ENCODE assay signal across 25 mouse cellular contexts in genomic region chr11:100515061-100515460, GRCm38 (mm10). TPM values are rescaled to one million over a fixed set of nuclear protein-coding genes. Genes with fewer than 3 reads are reported as not detected.
DNase-seq lines count a peak whose midpoint lies in the region; ATAC-seq and TF ChIP-seq lines count a peak whose summit lies in the region.
"Had no signal": no experiment of that assay in that cellular context is flagged by ENCODE, and none has a peak within 500 bp of the region (broad histone marks: within the 10 kb centered on the region; RNA-seq: fewer than 3 reads in every experiment).

No protein-coding gene starts in this region.

- no peak for ATAC-seq in kidney, embryonic 14.5 days (ENCODE audit: low FRiP score, low TSS enrichment)
- no peak for ATAC-seq in forebrain, embryonic 11.5 days (replicated peaks; ENCODE audit: low FRiP score)
- no peak for ATAC-seq in lung, postnatal 0 days
- ATAC-seq: forebrain, embryonic 16.5 days; inflammation-experienced regulatory T-cells, adult 6 months had no signal

- DNase-seq in adrenal gland, adult (ENCODE audit: inconsistent age in 2 of 2, low spot score in 1 of 2): peak; percentile 87 to 94
- DNase-seq in adrenal gland, postnatal 4 days (ENCODE audit: low spot score in 2 of 2): no peak
- peak; percentile 81 for DNase-seq in kidney, adult 9 months
- peak; percentile 91 for DNase-seq in adrenal gland, adult 8-10 months
- peak; percentile 41 for DNase-seq in kidney, postnatal 14 days
- DNase-seq in forebrain, embryonic 11.5 days (ENCODE audit: low spot score): no peak
- DNase-seq in lung, postnatal 0 days (ENCODE audit: low spot score): no peak
- DNase-seq: cerebellum, adult 18-20 months; heart, postnatal 14 days; left cerebral cortex, postnatal 4 days; lung, adult 2 months; lung, postnatal 14 days; midbrain, embryonic 14.5 days had no signal

- no peaks in the 10 kb centered on the region for H3K27me3 ChIP-seq in kidney, embryonic 14.5 days (ENCODE audit: control insufficient read depth, insufficient read depth, low read length)
- no peaks in the 10 kb centered on the region for H3K27me3 ChIP-seq in forebrain, embryonic 11.5 days (ENCODE audit: control insufficient read depth, insufficient read depth, low read length)
- H3K27me3 ChIP-seq in lung, postnatal 0 days (replicated peaks; ENCODE audit: insufficient read depth, low read length): no peaks in the 10 kb centered on the region
- H3K27me3 ChIP-seq: CH12.LX; embryonic facial prominence, embryonic 13.5 days; hindbrain, embryonic 15.5 days had no signal

- TF ChIP-seq CTCF in lung, postnatal 0 days (IDR thresholded peaks at IDR 0.05): no peak

- peaks cover 6% of the 10 kb centered on the region; the same call in 1 of the 2 replicates for H3K4me1 ChIP-seq in kidney, embryonic 14.5 days (ENCODE audit: control insufficient read depth, insufficient read depth, low read length)
- H3K4me1 ChIP-seq in forebrain, embryonic 11.5 days (replicated peaks; ENCODE audit: control insufficient read depth, insufficient read depth, low read length): no peaks in the 10 kb centered on the region
- H3K4me1 ChIP-seq in lung, postnatal 0 days (ENCODE audit: insufficient read depth, low read depth, low read length): no peaks in the 10 kb centered on the region
- H3K4me1 ChIP-seq: embryonic facial prominence, embryonic 13.5 days; forebrain, embryonic 10.5 days had no signal

- no peak for TF ChIP-seq EP300 in lung, postnatal 0 days (IDR thresholded peaks at IDR 0.05)

- no peak overlapping the region for H3K4me3 ChIP-seq in kidney, embryonic 14.5 days (ENCODE audit: low read length)
- no peak overlapping the region for H3K4me3 ChIP-seq in forebrain, embryonic 11.5 days (ENCODE audit: low read depth, low read length)
- no peak overlapping the region for H3K4me3 ChIP-seq in lung, postnatal 0 days (ENCODE audit: low read depth, low read length)
- H3K4me3 ChIP-seq: embryonic facial prominence, embryonic 13.5 days; forebrain, embryonic 10.5 days; hindbrain, embryonic 10.5 days; hindbrain, embryonic 15.5 days had no signal

- H3K9ac ChIP-seq in kidney, embryonic 14.5 days (ENCODE audit: low read depth, low read length): no peak overlapping the region
- H3K9ac ChIP-seq in forebrain, embryonic 11.5 days (ENCODE audit: low read length): no peak overlapping the region
- no peak overlapping the region for H3K9ac ChIP-seq in lung, postnatal 0 days (replicated peaks; ENCODE audit: low read depth)
- H3K9ac ChIP-seq: embryonic facial prominence, embryonic 13.5 days; hindbrain, embryonic 15.5 days; liver, embryonic 14.5 days had no signal

- H3K9me3 ChIP-seq in kidney, embryonic 14.5 days (ENCODE audit: control insufficient read depth, low read length): no peaks in the 10 kb centered on the region
- no peaks in the 10 kb centered on the region for H3K9me3 ChIP-seq in forebrain, embryonic 11.5 days (ENCODE audit: control insufficient read depth, low read length)
- H3K9me3 ChIP-seq in lung, postnatal 0 days (ENCODE audit: low read length): no peaks in the 10 kb centered on the region
- H3K9me3 ChIP-seq: embryonic facial prominence, embryonic 13.5 days; forebrain, embryonic 10.5 days; G1E; hindbrain, embryonic 10.5 days; hindbrain, embryonic 15.5 days had no signal

- H3K36me3 ChIP-seq in kidney, embryonic 14.5 days (ENCODE audit: control insufficient read depth, insufficient read depth, low read length): peaks cover 91% of the 10 kb centered on the region
- peaks cover 19% of the 10 kb centered on the region for H3K36me3 ChIP-seq in forebrain, embryonic 11.5 days (ENCODE audit: control insufficient read depth, insufficient read depth, low read length)
- peaks cover 39% of the 10 kb centered on the region for H3K36me3 ChIP-seq in lung, postnatal 0 days (ENCODE audit: insufficient read depth, low read length)

- H3K27ac ChIP-seq in kidney, embryonic 14.5 days (ENCODE audit: low read depth, low read length): no peak overlapping the region
- no peak overlapping the region for H3K27ac ChIP-seq in forebrain, embryonic 11.5 days (ENCODE audit: low read depth, low read length)
- H3K27ac ChIP-seq in lung, postnatal 0 days (ENCODE audit: low read length): no peak overlapping the region
- H3K27ac ChIP-seq: embryonic facial prominence, embryonic 13.5 days; forebrain, embryonic 10.5 days; hindbrain, embryonic 10.5 days; hindbrain, embryonic 15.5 days; kidney, postnatal 0 days; liver, embryonic 14.5 days had no signal

- 93% methylated on average over 9 of the region's 9 CpGs for WGBS in kidney, embryonic 14.5 days
- 94% methylated on average over 9 of the region's 9 CpGs for WGBS in forebrain, embryonic 11.5 days
- 93% methylated on average over 9 of the region's 9 CpGs for WGBS in lung, postnatal 0 days

- H3K4me2 ChIP-seq in kidney, embryonic 14.5 days (replicated peaks; ENCODE audit: low read depth, low read length): no peak overlapping the region
- no peak overlapping the region for H3K4me2 ChIP-seq in forebrain, embryonic 11.5 days (ENCODE audit: low read depth, low read length, severe bottlenecking)
- H3K4me2 ChIP-seq in lung, postnatal 0 days (replicated peaks; ENCODE audit: low read depth, low read length): no peak overlapping the region
- H3K4me2 ChIP-seq: embryonic facial prominence, embryonic 13.5 days; hindbrain, embryonic 15.5 days had no signal

RNA-seq across cellular contexts. Expression of gene Acly, which starts 12.7 kb away (rescaled TPM):
- total RNA-seq in adrenal gland, postnatal 4 days (2021): 100 to 1,000 TPM; 420 to 464 TPM
- 70.1 and 158 TPM in 2 replicates for polyA plus RNA-seq in kidney, embryonic 14.5 days (2014; fragmentation: Nextera tagmentation; extraction: Ambion mirVana)
- 1,000 to 10,000 TPM; 1,202 to 1,723 (median 1,362) TPM for total RNA-seq in adrenal gland, adult 8-10 months (2022)
- 294 TPM in 2 replicates for polyA plus RNA-seq in forebrain, embryonic 11.5 days (2014; fragmentation: Nextera tagmentation; extraction: Ambion mirVana)
- 85.7 and 92.9 TPM in 2 replicates for polyA plus RNA-seq in lung, postnatal 0 days (2015; fragmentation: Nextera tagmentation; extraction: Ambion mirVana)

RNA-seq across cellular contexts. Expression of gene Ttc25, which starts 30.3 kb away (rescaled TPM):
- total RNA-seq in adrenal gland, postnatal 4 days (2021): 1 to 10 TPM; 2.2 TPM
- 0.58 and 0.77 TPM in 2 replicates for polyA plus RNA-seq in kidney, embryonic 14.5 days (2014; fragmentation: Nextera tagmentation; extraction: Ambion mirVana)
- 1 to 10 TPM; 4.4 to 6.4 (median 5.4) TPM for total RNA-seq in adrenal gland, adult 8-10 months (2022)
- polyA plus RNA-seq in forebrain, embryonic 11.5 days (2014; fragmentation: Nextera tagmentation; extraction: Ambion mirVana): 1.3 and 1.9 TPM in 2 replicates
- polyA plus RNA-seq in lung, postnatal 0 days (2015; fragmentation: Nextera tagmentation; extraction: Ambion mirVana): 3.5 and 4.9 TPM in 2 replicates
- total RNA-seq: monocyte, adult 5-6 weeks had no signal

RNA-seq across cellular contexts. Expression of gene Klhl11, which starts 42.5 kb away (rescaled TPM):
- total RNA-seq in adrenal gland, postnatal 4 days (2021): 10 to 100 TPM; 48.8 to 50.0 TPM
- 8.5 and 12.3 TPM in 2 replicates for polyA plus RNA-seq in kidney, embryonic 14.5 days (2014; fragmentation: Nextera tagmentation; extraction: Ambion mirVana)
- 10 to 100 TPM; 62.9 to 96.4 (median 75.3) TPM for total RNA-seq in adrenal gland, adult 8-10 months (2022)
- polyA plus RNA-seq in forebrain, embryonic 11.5 days (2014; fragmentation: Nextera tagmentation; extraction: Ambion mirVana): 15.5 and 15.7 TPM in 2 replicates
- 3.6 and 4.1 TPM in 2 replicates for polyA plus RNA-seq in lung, postnatal 0 days (2015; fragmentation: Nextera tagmentation; extraction: Ambion mirVana)

RNA-seq across cellular contexts. Expression of gene Cnp, which starts 59.6 kb away (rescaled TPM):
- 10 to 100 TPM; 49.5 to 51.3 TPM for total RNA-seq in adrenal gland, postnatal 4 days (2021)
- 17.0 and 25.0 TPM in 2 replicates for polyA plus RNA-seq in kidney, embryonic 14.5 days (2014; fragmentation: Nextera tagmentation; extraction: Ambion mirVana)
- total RNA-seq in adrenal gland, adult 8-10 months (2022): 10 to 100 TPM; 47.5 to 85.0 (median 71.9) TPM
- 18.3 and 20.3 TPM in 2 replicates for polyA plus RNA-seq in forebrain, embryonic 11.5 days (2014; fragmentation: Nextera tagmentation; extraction: Ambion mirVana)
- 31.4 and 33.8 TPM in 2 replicates for polyA plus RNA-seq in lung, postnatal 0 days (2015; fragmentation: Nextera tagmentation; extraction: Ambion mirVana)

Comparison
In these comparisons a context has a peak if more than half of its experiments do, and no peak if none do; other contexts are left out.
1. DNase-seq: peak in adrenal gland, adult (2 of 2), kidney, adult 9 months (single experiment), adrenal gland, adult 8-10 months (single experiment) and kidney, postnatal 14 days (single experiment); none in adrenal gland, postnatal 4 days (0 of 2), forebrain, embryonic 11.5 days (single experiment) and lung, postnatal 0 days (single experiment).